Mouse (Mus musculus): ENCODE data around the gene S100a10. TPM values are rescaled to one million over a fixed set of nuclear protein-coding genes. Genes with fewer than 3 reads are reported as not detected.

S100a10 gene
- polyA plus RNA-seq, 1 experiment = 70.5 TPM

DNA sequence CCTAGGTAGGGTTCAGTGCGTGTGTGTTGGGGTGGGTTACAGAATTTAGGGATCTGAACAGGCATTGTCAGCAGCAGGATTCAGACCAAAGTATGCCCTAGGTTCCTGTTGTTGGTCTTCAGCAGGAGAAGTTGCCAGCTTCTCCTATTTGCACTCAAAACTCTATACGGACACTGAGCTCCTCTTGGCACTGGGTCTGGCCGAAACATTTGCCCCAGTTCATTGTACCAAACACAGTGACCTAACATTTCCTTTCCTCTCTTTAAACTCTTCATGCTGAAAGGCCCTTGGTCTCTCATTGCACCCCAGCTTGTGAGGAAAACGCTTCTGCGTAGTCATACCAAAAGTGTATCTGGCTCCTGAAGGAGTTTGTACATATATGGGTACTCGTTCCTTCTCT, 5.1 kb downstream of the S100a10 start:
- no peak for TF ChIP-seq CTCF (IDR thresholded peaks at IDR 0.05; ENCODE audit: borderline replicate concordance, extremely low read depth, insufficient read depth, insufficient read length)
- no peak for TF ChIP-seq POLR2A (IDR thresholded peaks at IDR 0.05; ENCODE audit: borderline replicate concordance, extremely low read depth, insufficient read depth, insufficient read length, poor library complexity, severe bottlenecking)
- DNase-seq (ENCODE audit: low read depth) = no peak

DNA sequence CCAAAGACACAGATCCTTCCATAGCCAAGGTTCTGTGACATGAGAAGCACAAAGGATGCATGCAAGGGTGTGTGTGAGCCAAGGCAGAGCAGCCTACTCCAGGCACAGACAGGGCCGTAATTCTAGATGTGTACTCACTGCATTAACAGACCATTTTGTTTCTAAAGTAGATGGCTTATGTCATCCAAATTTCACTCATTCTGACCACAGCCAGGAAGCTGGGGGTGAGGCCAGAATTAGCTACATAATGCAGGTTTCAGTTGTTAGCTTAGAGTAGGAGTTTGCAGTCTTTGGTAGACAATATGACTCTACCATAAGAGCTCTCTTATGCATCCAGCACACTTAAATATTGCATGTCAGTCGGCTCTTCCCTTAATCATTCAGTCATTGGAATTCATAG, 7.5 kb downstream of the S100a10 start:
- DNase-seq (ENCODE audit: low read depth) = no peak
- TF ChIP-seq CTCF (IDR thresholded peaks at IDR 0.05; ENCODE audit: borderline replicate concordance, extremely low read depth, insufficient read depth, insufficient read length) (no peak), POLR2A (IDR thresholded peaks at IDR 0.05; ENCODE audit: borderline replicate concordance, extremely low read depth, insufficient read depth, insufficient read length, poor library complexity, severe bottlenecking) (no peak)

DNA sequence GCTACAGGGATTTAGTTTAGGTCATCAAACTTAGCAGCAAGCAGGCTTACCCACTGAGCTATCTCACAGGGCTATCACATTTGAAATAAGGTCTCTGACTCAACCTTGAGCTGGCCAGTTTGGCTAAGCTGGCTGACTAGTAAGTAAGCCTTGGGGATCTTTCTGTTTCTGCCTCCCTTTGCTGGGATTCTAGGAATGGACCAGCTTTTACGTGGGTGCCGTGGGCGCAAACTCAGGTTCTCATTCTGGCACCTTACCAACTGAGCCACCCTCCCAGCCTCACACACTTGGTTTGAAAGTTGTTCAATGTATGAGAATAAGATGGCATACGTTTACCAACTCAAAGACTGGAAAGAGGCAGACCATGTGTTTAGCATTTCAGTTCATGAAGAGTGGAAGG, 8.3 kb downstream of the S100a10 start:
- TF ChIP-seq CTCF (IDR thresholded peaks at IDR 0.05; ENCODE audit: borderline replicate concordance, extremely low read depth, insufficient read depth, insufficient read length) (no peak), POLR2A (IDR thresholded peaks at IDR 0.05; ENCODE audit: borderline replicate concordance, extremely low read depth, insufficient read depth, insufficient read length, poor library complexity, severe bottlenecking) (no peak)
- DNase-seq (ENCODE audit: low read depth) = no peak

DNA sequence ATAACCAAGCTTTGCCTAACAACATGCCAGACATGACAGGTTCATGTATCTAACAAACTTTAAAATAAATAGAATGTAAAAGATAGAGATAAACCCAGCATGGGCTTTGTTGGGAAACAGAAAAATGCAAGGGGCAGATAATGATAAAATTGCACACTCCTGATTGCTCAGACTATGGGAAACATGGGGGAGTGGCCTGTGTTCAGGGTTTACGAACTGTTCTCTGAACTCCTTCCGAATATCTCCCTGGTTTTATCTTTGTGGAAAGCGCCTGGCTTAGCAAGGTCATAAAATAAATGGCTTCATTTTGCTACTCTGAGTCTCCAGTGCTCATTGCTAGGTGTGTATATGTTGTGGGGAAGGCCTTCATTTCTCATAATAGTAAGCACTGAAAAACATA, 12.0 kb downstream of the S100a10 start:
- DNase-seq (ENCODE audit: low read depth) = no peak
- no peak for TF ChIP-seq CTCF (IDR thresholded peaks at IDR 0.05; ENCODE audit: borderline replicate concordance, extremely low read depth, insufficient read depth, insufficient read length)
- TF ChIP-seq POLR2A (IDR thresholded peaks at IDR 0.05; ENCODE audit: borderline replicate concordance, extremely low read depth, insufficient read depth, insufficient read length, poor library complexity, severe bottlenecking) = no peak

DNA sequence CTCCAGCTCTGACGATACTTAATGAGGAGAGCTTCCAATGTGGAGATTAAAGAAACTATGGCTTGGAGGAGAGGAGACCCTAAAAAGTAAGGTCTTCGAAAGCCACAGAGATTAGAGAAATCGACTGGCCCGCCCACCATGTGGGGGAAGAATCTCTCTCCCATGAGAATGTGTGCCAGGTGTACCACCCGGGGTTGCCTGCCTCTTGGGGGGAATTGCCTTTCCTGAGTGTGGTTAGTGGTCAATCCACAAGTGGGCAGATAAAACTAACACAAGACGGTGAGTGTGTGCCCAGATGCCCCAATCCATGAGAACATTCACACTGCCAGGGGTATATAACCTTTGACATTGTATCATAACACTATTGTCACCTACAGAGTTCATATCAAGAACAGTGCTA, 12.8 kb downstream of the S100a10 start:
- no peak for TF ChIP-seq POLR2A (IDR thresholded peaks at IDR 0.05; ENCODE audit: borderline replicate concordance, extremely low read depth, insufficient read depth, insufficient read length, poor library complexity, severe bottlenecking)
- TF ChIP-seq CTCF (IDR thresholded peaks at IDR 0.05; ENCODE audit: borderline replicate concordance, extremely low read depth, insufficient read depth, insufficient read length) = no peak

DNA sequence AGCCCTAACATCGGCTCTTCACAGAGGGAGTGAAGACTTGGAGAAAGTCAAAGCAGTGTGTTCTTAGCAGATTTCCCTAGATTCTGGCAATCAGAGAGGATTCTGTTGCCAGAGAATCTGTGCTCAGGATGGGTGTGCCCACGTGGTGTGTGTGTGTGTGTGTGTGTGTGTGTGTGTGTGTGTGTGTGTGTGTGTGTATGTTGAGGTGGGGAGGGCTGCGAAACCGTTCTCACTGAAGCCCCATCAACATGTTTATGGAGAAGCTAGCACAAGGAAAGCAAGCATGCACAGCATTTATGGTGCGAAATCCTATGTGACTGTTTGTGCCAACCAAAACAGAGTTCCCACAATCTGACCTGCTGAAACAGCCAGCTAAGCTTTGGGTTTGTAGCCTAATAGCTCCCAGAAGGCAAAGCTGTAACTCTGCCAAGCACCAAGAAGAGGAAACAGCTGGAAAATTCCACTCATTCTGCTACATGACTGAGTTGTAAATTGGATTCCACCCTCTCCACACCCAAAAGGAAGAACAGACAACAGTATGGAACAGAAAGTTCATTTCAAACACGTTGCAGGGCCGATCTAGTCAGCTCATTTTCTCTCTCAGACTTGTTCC, 13.7 kb downstream of the S100a10 start:
- TF ChIP-seq POLR2A (IDR thresholded peaks at IDR 0.05; ENCODE audit: borderline replicate concordance, extremely low read depth, insufficient read depth, insufficient read length, poor library complexity, severe bottlenecking) = no peak
- no peak for TF ChIP-seq CTCF (IDR thresholded peaks at IDR 0.05; ENCODE audit: borderline replicate concordance, extremely low read depth, insufficient read depth, insufficient read length)
- DNase-seq (ENCODE audit: low read depth) = peak; percentile 69

More for the DNA sequence above, 12.8 kb downstream of the S100a10 start:
- no peak for DNase-seq (ENCODE audit: low read depth)

DNA sequence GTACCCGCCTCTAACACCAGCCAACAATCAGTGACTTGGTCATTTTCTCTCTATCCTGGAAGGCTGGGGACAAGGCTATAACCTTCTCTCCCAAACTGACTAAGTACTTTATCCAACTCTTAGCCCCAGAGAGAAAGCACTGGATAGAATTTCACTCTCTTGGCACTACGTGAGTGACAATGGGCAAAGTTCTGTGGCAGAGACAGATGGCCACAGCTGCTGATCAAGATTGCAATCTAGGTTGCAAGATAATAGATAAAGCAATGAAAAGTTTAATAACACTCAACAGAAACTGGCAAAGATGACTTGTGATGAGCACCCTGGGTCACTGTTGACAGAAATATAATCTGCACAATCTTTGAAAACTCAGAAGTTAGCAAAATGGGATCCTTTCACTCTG, 14.2 kb downstream of the S100a10 start:
- DNase-seq (ENCODE audit: low read depth) = no peak
- no peak for TF ChIP-seq CTCF (IDR thresholded peaks at IDR 0.05; ENCODE audit: borderline replicate concordance, extremely low read depth, insufficient read depth, insufficient read length)
- no peak for TF ChIP-seq POLR2A (IDR thresholded peaks at IDR 0.05; ENCODE audit: borderline replicate concordance, extremely low read depth, insufficient read depth, insufficient read length, poor library complexity, severe bottlenecking)

DNA sequence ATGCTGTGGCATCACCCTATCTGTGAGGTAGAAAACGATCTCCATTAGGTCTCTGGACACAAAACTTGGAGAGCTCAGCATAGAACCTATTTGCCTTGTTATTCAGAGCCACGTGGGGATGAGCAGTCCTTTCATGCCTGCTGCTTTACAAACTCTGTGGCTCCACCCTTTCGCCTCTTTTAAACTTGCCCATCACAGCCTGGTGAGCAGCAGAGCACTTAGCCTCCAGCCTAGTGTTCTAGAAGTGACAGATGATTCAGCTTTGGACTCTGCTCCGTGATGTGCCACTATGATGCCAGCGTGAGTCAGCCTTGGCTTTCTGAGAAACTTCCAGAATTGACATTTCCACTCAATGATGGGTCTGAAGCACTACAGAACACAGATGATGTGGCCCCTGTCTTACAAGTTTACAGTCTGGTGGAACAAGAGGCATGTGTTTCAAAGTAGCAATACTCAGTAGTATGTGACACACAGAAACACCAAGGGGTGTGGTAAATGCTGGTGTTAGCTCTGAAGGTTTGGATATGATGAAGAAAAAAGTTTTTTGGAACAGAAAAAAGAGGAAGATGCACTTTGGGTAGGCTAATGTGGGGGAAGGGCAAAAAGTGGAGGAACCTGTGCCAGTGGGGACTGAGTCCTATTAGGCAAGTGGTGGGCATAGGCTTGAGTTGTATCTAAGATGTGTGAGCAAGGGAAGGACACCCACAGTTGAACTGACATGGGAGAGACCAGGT, 17.3 kb downstream of the S100a10 start:
- no peak for DNase-seq (ENCODE audit: low read depth)
- TF ChIP-seq POLR2A (IDR thresholded peaks at IDR 0.05; ENCODE audit: borderline replicate concordance, extremely low read depth, insufficient read depth, insufficient read length, poor library complexity, severe bottlenecking) (no peak), CTCF (IDR thresholded peaks at IDR 0.05; ENCODE audit: borderline replicate concordance, extremely low read depth, insufficient read depth, insufficient read length) (no peak)

DNA sequence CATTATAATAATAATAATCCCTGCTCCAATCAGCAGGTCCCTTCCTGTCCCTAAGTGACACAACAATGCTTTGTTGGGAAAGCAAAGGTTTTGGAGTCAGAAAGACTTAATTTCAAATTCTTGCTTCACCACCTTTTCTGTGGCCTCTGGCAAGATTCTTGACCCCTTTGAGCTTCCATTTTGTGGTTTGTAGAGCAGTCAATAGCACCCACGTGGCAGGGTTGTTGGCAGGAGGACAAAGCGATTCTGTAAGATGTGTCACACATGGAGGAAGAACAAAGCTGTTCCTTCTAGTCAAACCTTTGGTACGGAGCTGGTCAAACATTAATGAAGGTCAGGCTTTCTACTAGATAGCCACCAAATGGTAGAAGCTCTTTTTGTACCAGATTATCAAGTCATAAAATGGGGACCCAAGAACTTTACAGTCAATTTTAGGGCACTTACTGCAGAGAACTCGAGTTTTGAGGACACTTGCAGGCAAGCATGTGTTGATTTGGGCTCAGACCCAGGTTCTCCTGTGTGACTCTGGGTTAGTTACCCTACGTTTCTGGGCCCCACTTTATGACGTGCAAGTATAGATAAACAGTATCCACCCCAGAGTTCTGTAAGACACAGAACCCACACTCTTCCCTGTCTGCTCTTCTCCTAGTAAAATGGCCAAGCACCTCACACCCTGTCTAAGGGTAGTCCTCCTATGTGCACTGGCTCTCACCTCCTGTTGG, 24.6 kb downstream of the S100a10 start:
- DNase-seq (ENCODE audit: low read depth) = no peak
- no peak for TF ChIP-seq POLR2A (IDR thresholded peaks at IDR 0.05; ENCODE audit: borderline replicate concordance, extremely low read depth, insufficient read depth, insufficient read length, poor library complexity, severe bottlenecking)

DNA sequence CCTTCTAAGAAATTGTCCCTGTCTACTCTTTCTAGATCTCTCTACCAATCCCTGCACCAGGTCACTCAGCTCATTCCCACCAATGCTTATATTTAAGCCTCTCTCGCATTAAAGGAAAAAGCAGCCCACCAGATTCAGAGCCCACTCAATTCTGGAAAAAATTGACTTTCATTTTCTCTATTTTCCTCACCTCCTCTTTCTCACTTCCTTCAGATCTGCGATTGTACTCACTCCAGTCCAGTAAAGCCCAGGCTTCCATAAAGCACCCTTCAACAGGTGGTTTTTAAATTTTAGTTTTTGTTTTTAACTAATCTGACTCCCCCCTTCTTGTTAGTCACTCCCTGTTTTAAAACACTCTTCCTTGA, 25.1 kb downstream of the S100a10 start:
- DNase-seq (ENCODE audit: low read depth) = no peak
- no peak for TF ChIP-seq POLR2A (IDR thresholded peaks at IDR 0.05; ENCODE audit: borderline replicate concordance, extremely low read depth, insufficient read depth, insufficient read length, poor library complexity, severe bottlenecking)
- TF ChIP-seq CTCF (IDR thresholded peaks at IDR 0.05; ENCODE audit: borderline replicate concordance, extremely low read depth, insufficient read depth, insufficient read length) = no peak

DNA sequence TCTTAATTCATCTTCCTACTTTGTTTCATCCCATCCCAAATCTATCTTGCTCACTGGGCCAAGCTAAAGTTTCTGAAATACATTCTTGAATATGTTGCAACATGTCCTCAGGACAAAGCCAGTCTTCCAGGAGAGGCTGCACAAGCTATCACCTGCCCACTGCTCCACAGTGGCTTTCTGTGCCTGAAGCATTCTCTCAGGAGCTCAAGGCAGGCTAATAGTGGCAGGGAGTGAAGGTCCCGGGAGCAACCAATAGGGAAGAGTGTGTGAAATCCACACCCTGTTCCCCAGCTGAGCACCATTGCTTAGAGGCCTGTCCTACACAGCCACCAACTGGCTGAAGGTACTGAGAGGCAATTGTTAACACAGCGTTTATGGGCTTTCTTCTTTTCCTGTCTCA, 26.1 kb downstream of the S100a10 start:
- TF ChIP-seq CTCF (IDR thresholded peaks at IDR 0.05; ENCODE audit: borderline replicate concordance, extremely low read depth, insufficient read depth, insufficient read length) = no peak
- TF ChIP-seq POLR2A (IDR thresholded peaks at IDR 0.05; ENCODE audit: borderline replicate concordance, extremely low read depth, insufficient read depth, insufficient read length, poor library complexity, severe bottlenecking) = no peak

More for the DNA sequence above, 26.1 kb downstream of the S100a10 start:
- no peak for DNase-seq (ENCODE audit: low read depth)

All from brain, embryonic 14.5 days (tissue).